Mouse (Mus musculus) layer of hippocampus, adult 6 months (tissue): ENCODE results near the gene Ocln. TPM values are rescaled to one million over a fixed set of nuclear protein-coding genes. Genes with fewer than 3 reads are reported as not detected.

ENCODE experiments used
- long read RNA-seq, 2 experiments: library from polyadenylated mRNA; unstranded; transcript quantifications; one replicate each; pipeline ENCODE4 v2.0.0; 2019 to 2020
- polyA plus RNA-seq: library from polyadenylated mRNA; unstranded; fragments of <200 nt; fragmentation: Nextera tagmentation; gene quantifications from 2 replicates; pipeline ENCODE4 v1.2.3, GENCODE M21; 2021

Gene Ocln
- polyA plus RNA-seq = 8.0 and 11.6 TPM in 2 replicates
- long read RNA-seq, experiment 1, full-length matches to known transcripts = 20 of 27 reads
- long read RNA-seq, experiment 1, partial matches to known transcripts = 1 of 27 reads
- long read RNA-seq, experiment 1, other reads (novel, unspliced or antisense) = 6 of 27 reads
- long read RNA-seq, experiment 2, full-length matches to known transcripts = 92 of 138 reads
- long read RNA-seq, experiment 2, partial matches to known transcripts = 9 of 138 reads
- long read RNA-seq, experiment 2, other reads (novel, unspliced or antisense) = 37 of 138 reads

DNA sequence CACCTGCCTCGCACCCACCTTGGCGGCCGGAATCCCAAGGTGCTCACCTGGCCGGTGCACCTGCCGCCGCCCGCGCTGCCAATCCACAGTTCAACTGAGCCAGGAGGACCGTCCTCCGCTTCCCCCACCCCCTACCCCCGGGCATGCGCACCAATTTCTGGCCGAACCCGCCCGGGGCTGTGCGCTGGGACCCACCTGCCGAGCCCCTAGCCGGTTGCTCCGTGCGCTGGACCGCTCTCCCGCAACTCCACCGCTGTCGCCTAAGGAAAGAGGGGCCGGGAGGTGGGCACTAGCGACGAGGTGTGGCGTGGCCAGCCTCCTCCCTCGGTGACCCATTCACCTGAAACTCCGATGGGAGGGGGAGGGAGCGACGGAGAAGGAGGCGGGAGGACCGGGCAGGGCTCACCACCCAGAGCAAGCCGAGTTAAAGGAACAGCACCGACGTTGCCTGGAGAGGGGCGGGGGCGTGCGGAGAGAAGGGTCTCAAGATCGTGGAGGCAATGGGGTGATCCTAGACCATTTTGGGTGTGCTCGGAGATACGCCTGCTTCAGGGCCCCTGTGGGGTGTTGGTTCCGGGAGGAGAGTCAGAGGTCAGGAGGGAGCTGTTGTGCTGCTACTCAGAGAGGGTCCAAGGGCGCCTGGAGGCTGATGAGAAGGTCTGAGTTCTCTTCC, at the start of gene Ocln:
Ocln (minus strand) TSS at position 350 of the 673 bp plus-strand sequence.

DNA sequence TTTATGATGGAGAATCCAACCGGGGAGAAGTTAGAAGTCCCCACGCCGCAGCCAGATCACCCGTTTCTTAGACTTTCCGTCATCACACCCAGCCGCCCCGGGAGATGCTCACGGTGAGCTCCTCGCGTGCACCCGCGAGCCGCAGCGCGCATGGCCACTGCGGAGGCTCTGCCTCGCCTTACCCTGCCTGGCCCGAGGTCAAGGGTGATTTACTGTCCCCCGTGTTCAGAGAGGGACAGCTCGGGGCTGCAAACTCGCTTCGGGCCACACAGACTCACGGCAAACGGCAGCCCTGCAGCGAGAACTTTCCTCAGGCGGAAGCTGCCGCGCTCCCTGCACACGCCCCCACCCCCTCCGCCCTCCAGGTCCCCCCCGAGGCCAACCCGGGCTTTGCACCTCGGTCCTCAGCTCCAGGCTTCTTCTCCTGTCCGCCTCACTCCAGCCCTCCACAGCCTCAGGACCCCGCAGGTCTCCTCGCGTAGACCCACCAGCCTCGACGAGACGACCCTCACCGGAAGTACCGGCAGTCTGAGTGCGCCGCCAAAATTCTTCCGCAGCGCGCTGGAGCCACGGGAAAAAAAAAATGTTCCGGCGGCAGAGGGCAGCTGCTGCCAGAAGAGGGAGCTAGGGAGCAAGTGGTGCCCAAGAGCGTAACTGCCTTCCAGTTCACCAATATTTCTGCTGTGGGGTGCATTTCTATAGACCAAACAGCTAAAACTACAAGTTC, 60.3 kb downstream of the Ocln start, which contains the start of gene Gtf2h2:
Gtf2h2 (minus strand) TSS at position 519 of the 727 bp plus-strand sequence.

DNA sequence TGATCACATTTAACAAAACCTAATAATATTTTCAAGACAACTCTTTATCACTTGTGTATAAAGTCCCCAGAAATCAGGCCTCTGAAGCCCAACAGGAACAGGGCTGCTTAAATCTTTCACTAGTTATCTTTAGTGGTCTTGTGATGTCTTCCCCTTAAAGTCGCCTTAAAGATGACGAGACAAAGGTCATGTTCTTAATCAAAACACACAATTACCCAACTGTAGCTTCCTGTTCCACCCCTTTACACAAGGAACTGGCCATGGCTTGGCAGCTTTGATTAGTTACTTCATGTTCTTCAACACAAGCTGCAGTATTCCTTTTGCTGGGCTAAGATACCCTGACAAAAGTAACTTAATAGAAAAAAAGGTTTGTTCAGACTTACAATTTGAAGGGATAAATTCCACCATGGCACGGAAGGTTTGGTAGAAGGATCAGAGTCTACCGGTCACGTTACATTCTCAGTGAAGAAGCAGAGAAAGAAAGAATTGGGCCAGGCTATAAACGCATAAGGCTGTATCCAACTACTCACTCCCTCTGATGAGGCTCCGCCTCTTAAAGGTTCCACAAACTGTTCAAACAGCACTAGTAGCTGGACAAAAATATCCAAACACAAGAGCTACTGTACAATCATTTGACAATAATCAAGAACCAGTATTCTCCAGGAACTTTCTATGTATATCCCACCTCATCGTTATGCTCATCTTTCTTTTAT, 99.9 kb downstream of the Ocln start, which contains the start of gene Naip1:
Naip1 (minus strand) TSS at position 455 of the 713 bp plus-strand sequence.

Other genes with a start within 250 kb of the Ocln start
- 0.06 TPM in 1 of 2 replicates, not detected in the other for gene Naip6, start 235.0 kb downstream of the Ocln start, polyA plus RNA-seq
- gene Naip1, start 99.8 kb downstream of the Ocln start, polyA plus RNA-seq = not detected in 2 replicates
- 32.4 and 33.3 TPM in 2 replicates for gene Gtf2h2, start 60.1 kb downstream of the Ocln start, polyA plus RNA-seq
- gene Marveld2, start 64.3 kb upstream of the Ocln start, polyA plus RNA-seq = 0.44 and 0.55 TPM in 2 replicates
- gene Ak6, start 98.3 kb upstream of the Ocln start, polyA plus RNA-seq = 180 and 183 TPM in 2 replicates
- 6.5 and 6.6 TPM in 2 replicates for gene Rad17, start 98.3 kb upstream of the Ocln start, polyA plus RNA-seq
- gene Taf9, start 98.9 kb upstream of the Ocln start, polyA plus RNA-seq = 25.8 and 28.8 TPM in 2 replicates
- 0.50 and 0.98 TPM in 2 replicates for gene Ccdc125, start 117.0 kb upstream of the Ocln start, polyA plus RNA-seq
- gene Cdk7, start 178.2 kb upstream of the Ocln start, polyA plus RNA-seq = 21.3 and 23.4 TPM in 2 replicates
- 225 and 231 TPM in 2 replicates for gene Mrps36, start 191.9 kb upstream of the Ocln start, polyA plus RNA-seq
- 0.26 and 0.40 TPM in 2 replicates for gene Cenph, start 223.2 kb upstream of the Ocln start, polyA plus RNA-seq
- gene Ccnb1, start 233.9 kb upstream of the Ocln start, polyA plus RNA-seq = 0.79 and 0.85 TPM in 2 replicates